Mouse (Mus musculus): ENCODE results near the gene Trip6. TPM values are rescaled to one million over a fixed set of nuclear protein-coding genes. Genes with fewer than 3 reads are reported as not detected.
"Not testable (repeated sequence)": the region's sequence is repeated elsewhere in the genome, so short reads cannot be mapped to it uniquely, and the experiment has no call there.

The Trip6 gene
- polyA plus RNA-seq, 1 experiment: 15.5 TPM

GRCm38 (mm10) chr5:137286655-137287031, 27.6 kb downstream of the Trip6 start:
- under 1% methylated on average over 14 of the region's 16 CpGs for WGBS
- H3K4me3 ChIP-seq (replicated peaks; ENCODE audit: control insufficient read depth, low read depth, low read length): peak overlapping the region; percentile 63
- H3K27ac ChIP-seq (ENCODE audit: control insufficient read depth, insufficient read depth, low read depth, low read length, poor library complexity): no peak overlapping the region
- TF ChIP-seq POLR2A (IDR thresholded peaks at IDR 0.05; ENCODE audit: borderline replicate concordance, control insufficient read depth, low read depth, low read length) (no peak), CTCF (IDR thresholded peaks at IDR 0.05; ENCODE audit: control insufficient read depth, insufficient read depth, low read length) (peak; percentile 100)
- no peaks in the 10 kb centered on the region; the same call in 1 of the 2 replicates for H3K4me1 ChIP-seq (ENCODE audit: control insufficient read depth, insufficient read depth, low read length)

GRCm38 (mm10) chr5:137285986-137286385, 28.2 kb downstream of the Trip6 start:
- TF ChIP-seq CTCF (IDR thresholded peaks at IDR 0.05; ENCODE audit: control insufficient read depth, insufficient read depth, low read length): no peak
- TF ChIP-seq POLR2A (IDR thresholded peaks at IDR 0.05; ENCODE audit: borderline replicate concordance, control insufficient read depth, low read depth, low read length): no peak
- Histone ChIP-seq H3K4me1 (ENCODE audit: control insufficient read depth, insufficient read depth, low read length) (no peaks in the 10 kb centered on the region; the same call in 1 of the 2 replicates), H3K27ac (ENCODE audit: control insufficient read depth, insufficient read depth, low read depth, low read length, poor library complexity) (no peak overlapping the region), H3K4me3 (replicated peaks; ENCODE audit: control insufficient read depth, low read depth, low read length) (no peak overlapping the region)
- WGBS: 33% methylated on average over 7 of the region's 7 CpGs

GRCm38 (mm10) chr5:137285045-137285444, 29.2 kb downstream of the Trip6 start:
- no peaks in the 10 kb centered on the region; the same call in 1 of the 2 replicates for H3K4me1 ChIP-seq (ENCODE audit: control insufficient read depth, insufficient read depth, low read length)
- TF ChIP-seq CTCF (IDR thresholded peaks at IDR 0.05; ENCODE audit: control insufficient read depth, insufficient read depth, low read length) (peak; percentile 35; the same call in 1 of the 2 replicates), POLR2A (IDR thresholded peaks at IDR 0.05; ENCODE audit: borderline replicate concordance, control insufficient read depth, low read depth, low read length) (no peak)
- WGBS: 53% methylated on average over 5 of the region's 5 CpGs
- H3K4me3 ChIP-seq (replicated peaks; ENCODE audit: control insufficient read depth, low read depth, low read length): no peak overlapping the region
- H3K27ac ChIP-seq (ENCODE audit: control insufficient read depth, insufficient read depth, low read depth, low read length, poor library complexity): no peak overlapping the region

- H3K4me1 ChIP-seq (ENCODE audit: control insufficient read depth, insufficient read depth, low read length); H3K27ac ChIP-seq (ENCODE audit: control insufficient read depth, insufficient read depth, low read depth, low read length, poor library complexity); H3K4me3 ChIP-seq (replicated peaks; ENCODE audit: control insufficient read depth, low read depth, low read length): not testable (repeated sequence)
- 81% methylated on average over 6 of the region's 6 CpGs for WGBS
Observed at GRCm38 (mm10) chr5:137284411-137284810, 29.8 kb downstream of the Trip6 start.

GRCm38 (mm10) chr5:137277360-137278342, 36.6 kb downstream of the Trip6 start:
- peak; percentile 27; the same call in 1 of the 2 replicates for TF ChIP-seq CTCF (IDR thresholded peaks at IDR 0.05; ENCODE audit: control insufficient read depth, insufficient read depth, low read length)
- no peak for TF ChIP-seq POLR2A (IDR thresholded peaks at IDR 0.05; ENCODE audit: borderline replicate concordance, control insufficient read depth, low read depth, low read length)
- Histone ChIP-seq H3K27ac (ENCODE audit: control insufficient read depth, insufficient read depth, low read depth, low read length, poor library complexity) (no peak overlapping the region), H3K4me1 (ENCODE audit: control insufficient read depth, insufficient read depth, low read length) (no peaks in the 10 kb centered on the region; the same call in 1 of the 2 replicates), H3K4me3 (replicated peaks; ENCODE audit: control insufficient read depth, low read depth, low read length) (no peak overlapping the region)
- WGBS: 48% methylated on average over 18 of the region's 18 CpGs

- Histone ChIP-seq H3K4me3 (replicated peaks; ENCODE audit: control insufficient read depth, low read depth, low read length) (peak overlapping the region; percentile 53), H3K4me1 (ENCODE audit: control insufficient read depth, insufficient read depth, low read length) (peaks cover 8% of the 10 kb centered on the region), H3K27ac (ENCODE audit: control insufficient read depth, insufficient read depth, low read depth, low read length, poor library complexity) (no peak overlapping the region)
- 14% methylated on average over 16 of the region's 18 CpGs for WGBS
- TF ChIP-seq POLR2A (IDR thresholded peaks at IDR 0.05; ENCODE audit: borderline replicate concordance, control insufficient read depth, low read depth, low read length): no peak
- no peak for TF ChIP-seq CTCF (IDR thresholded peaks at IDR 0.05; ENCODE audit: control insufficient read depth, insufficient read depth, low read length)
Observed at GRCm38 (mm10) chr5:137268131-137268910, 45.9 kb downstream of the Trip6 start.

- Histone ChIP-seq H3K4me1 (ENCODE audit: control insufficient read depth, insufficient read depth, low read length) (peaks cover 10% of the 10 kb centered on the region), H3K27ac (ENCODE audit: control insufficient read depth, insufficient read depth, low read depth, low read length, poor library complexity) (peak overlapping the region; percentile 91), H3K4me3 (replicated peaks; ENCODE audit: control insufficient read depth, low read depth, low read length) (peak overlapping the region; percentile 48)
- 72% methylated on average over 11 of the region's 11 CpGs for WGBS
- no peak for TF ChIP-seq CTCF (IDR thresholded peaks at IDR 0.05; ENCODE audit: control insufficient read depth, insufficient read depth, low read length)
- no peak for TF ChIP-seq POLR2A (IDR thresholded peaks at IDR 0.05; ENCODE audit: borderline replicate concordance, control insufficient read depth, low read depth, low read length)
Observed at GRCm38 (mm10) chr5:137264787-137265186, 49.4 kb downstream of the Trip6 start.

All from bone marrow, adult 2 months (tissue).